Mouse (Mus musculus) thymus, adult 2 months (tissue): Measurements from ENCODE around the gene Anks1b. TPM values are rescaled to one million over a fixed set of nuclear protein-coding genes. Genes with fewer than 3 reads are reported as not detected.

ENCODE experiments used
- DNase-seq: peaks from one replicate; pipeline ENCODE4 v3.0.0; 2021
- H3K27ac ChIP-seq: fragments of 200-500 bp; 2 replicates; pipeline ENCODE4 v1.5.1; 2012; ENCODE audit warnings: low read length, control low read depth; ENCODE audit not compliant: control insufficient read depth, insufficient read depth
- H3K27me3 ChIP-seq: fragments of 200-500 bp; 2 replicates; pipeline ENCODE4 v1.6.1; 2012; ENCODE audit warnings: mild to moderate bottlenecking, low read length, moderate library complexity, mixed read lengths; ENCODE audit not compliant: control insufficient read depth, insufficient read depth
- H3K36me3 ChIP-seq: fragments of 200-500 bp; 2 replicates; pipeline ENCODE4 v1.6.1; 2012; ENCODE audit warnings: mild to moderate bottlenecking, low read length, moderate library complexity; ENCODE audit not compliant: control insufficient read depth, insufficient read depth
- H3K4me1 ChIP-seq: fragments of 200-500 bp; replicated peaks from 2 replicates; pipeline ENCODE4 v1.6.1; 2012; ENCODE audit warnings: low read length; ENCODE audit not compliant: control insufficient read depth, insufficient read depth
- H3K4me3 ChIP-seq: fragments of 200-500 bp; 2 replicates; pipeline ENCODE4 v1.5.1; 2012; ENCODE audit warnings: mild to moderate bottlenecking, low read length, control low read depth, moderate library complexity; ENCODE audit not compliant: control insufficient read depth, insufficient read depth
- CTCF ChIP-seq: fragments of 200-500 bp; IDR thresholded peaks from 2 replicates; pipeline ENCODE4 v1.5.1; 2012; ENCODE audit warnings: mild to moderate bottlenecking, control low read depth, low read length, moderate library complexity, borderline replicate concordance; ENCODE audit not compliant: control insufficient read depth, poor library complexity, insufficient read depth; ENCODE audit errors: extremely low read depth
- POLR2A ChIP-seq: fragments of 200-500 bp; IDR thresholded peaks from 2 replicates; pipeline ENCODE4 v1.6.1; 2012; ENCODE audit warnings: mild to moderate bottlenecking, low read length, control low read depth, moderate library complexity; ENCODE audit not compliant: control insufficient read depth, poor library complexity, insufficient read depth; ENCODE audit errors: extremely low read depth
- WGBS: fragments of 180-500 bp; shearing (Covaris S2); methylation state at CpG from one replicate; pipeline ENCODE4 v1.1.7; 2018; 5-methylcytosine and 5-hydroxymethylcytosine counted together
- polyA plus RNA-seq: library from polyadenylated mRNA; depleted of rRNA; stranded (reverse); fragments of >200 nt; gene quantifications from 2 replicates; pipeline ENCODE4 v1.2.3, GENCODE M21; 2012

Anks1b gene
- polyA plus RNA-seq, 1 experiment = 0.24 TPM

DNA sequence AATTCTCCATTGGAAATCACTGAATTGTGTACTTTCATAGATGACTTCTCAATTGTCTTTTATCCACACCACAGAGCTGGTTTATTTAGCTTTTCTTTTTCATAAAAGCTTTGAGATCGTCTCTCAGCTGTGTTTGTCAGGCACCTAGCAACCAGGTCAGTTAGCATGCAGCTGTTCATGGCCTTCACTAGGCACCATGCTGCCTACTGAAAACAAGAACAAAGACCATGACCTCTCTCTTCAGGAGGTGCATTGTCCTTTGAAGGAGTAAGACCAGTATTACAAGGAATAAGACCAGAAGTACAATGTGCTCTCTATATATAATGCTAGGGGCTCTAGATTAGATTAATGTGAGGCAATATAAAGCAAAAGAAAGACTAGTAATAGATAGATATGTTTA is 594.2 kb downstream of the Anks1b start:
- TF ChIP-seq POLR2A = no peak
- TF ChIP-seq CTCF = no peak
- H3K36me3 ChIP-seq = no peaks in the 10 kb centered on the region
- H3K4me3 ChIP-seq = no peak overlapping the region
- H3K4me1 ChIP-seq = no peaks in the 10 kb centered on the region
- DNase-seq = no peak
- 93% methylated on average over 1 of the region's 1 CpGs for WGBS
- H3K27ac ChIP-seq = no peak overlapping the region
- no peaks in the 10 kb centered on the region for H3K27me3 ChIP-seq

DNA sequence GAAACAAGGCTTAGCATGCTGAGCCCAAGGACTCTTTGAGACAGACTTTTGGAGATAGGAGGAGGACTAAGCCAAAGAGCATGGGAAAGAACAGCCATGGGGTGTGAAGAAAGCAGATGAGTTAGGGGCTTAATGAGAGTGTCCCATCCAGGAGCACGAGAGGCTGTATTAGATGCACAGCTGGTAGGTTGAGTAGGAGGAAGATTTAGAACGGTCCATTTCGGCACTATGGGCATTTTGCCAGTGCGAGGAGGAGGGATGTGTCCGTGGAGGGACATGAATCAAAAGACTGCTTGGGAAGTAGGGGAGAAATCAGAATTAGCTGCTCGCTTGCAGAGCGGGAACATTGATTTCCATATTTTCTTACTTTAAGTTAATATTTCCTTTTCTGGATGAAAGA is 620.1 kb downstream of the Anks1b start:
- no peak for DNase-seq
- WGBS = 88% methylated on average over 7 of the region's 7 CpGs
- no peak for TF ChIP-seq POLR2A
- no peak for TF ChIP-seq CTCF
- Histone ChIP-seq H3K36me3 (no peaks in the 10 kb centered on the region), H3K27me3 (no peaks in the 10 kb centered on the region), H3K27ac (no peak overlapping the region), H3K4me3 (no peak overlapping the region), H3K4me1 (no peaks in the 10 kb centered on the region)

DNA sequence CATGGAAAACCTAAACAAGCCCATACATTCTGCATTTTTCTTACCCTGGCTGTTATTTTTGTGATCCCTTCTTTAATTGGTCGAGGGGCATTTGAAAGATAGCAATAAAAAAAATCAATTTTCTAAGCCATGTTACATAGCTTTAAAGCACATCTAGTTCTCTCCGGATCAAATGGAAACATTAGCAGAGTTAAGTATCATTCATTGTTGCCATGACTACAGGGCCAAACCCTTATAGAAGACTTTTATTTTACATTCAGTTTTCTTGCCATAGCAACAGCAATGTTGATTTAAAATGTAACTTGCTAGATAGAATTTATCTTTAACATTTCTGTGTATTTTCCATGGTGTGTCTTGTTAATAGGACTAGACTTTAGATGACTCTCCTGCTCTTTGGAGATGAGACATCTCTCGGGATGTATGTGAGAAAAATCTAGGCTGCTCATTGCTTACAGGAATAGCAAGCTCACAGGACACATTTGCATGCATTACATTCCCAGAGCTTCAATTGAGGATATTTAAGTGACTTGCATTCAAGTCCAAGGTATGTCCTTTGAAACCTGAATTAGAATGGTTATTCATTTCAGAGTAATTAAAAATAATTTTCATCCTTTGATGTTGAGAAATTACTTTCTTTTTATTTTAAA is 620.8 kb downstream of the Anks1b start:
- no peak overlapping the region for H3K4me3 ChIP-seq
- whole genome bisulfite sequencing = 85% methylated on average over 3 of the region's 3 CpGs
- no peak for DNase-seq
- no peaks in the 10 kb centered on the region for H3K27me3 ChIP-seq
- H3K36me3 ChIP-seq = no peaks in the 10 kb centered on the region
- TF ChIP-seq CTCF (no peak), POLR2A (no peak)
- H3K27ac ChIP-seq = no peak overlapping the region
- H3K4me1 ChIP-seq = no peaks in the 10 kb centered on the region

DNA sequence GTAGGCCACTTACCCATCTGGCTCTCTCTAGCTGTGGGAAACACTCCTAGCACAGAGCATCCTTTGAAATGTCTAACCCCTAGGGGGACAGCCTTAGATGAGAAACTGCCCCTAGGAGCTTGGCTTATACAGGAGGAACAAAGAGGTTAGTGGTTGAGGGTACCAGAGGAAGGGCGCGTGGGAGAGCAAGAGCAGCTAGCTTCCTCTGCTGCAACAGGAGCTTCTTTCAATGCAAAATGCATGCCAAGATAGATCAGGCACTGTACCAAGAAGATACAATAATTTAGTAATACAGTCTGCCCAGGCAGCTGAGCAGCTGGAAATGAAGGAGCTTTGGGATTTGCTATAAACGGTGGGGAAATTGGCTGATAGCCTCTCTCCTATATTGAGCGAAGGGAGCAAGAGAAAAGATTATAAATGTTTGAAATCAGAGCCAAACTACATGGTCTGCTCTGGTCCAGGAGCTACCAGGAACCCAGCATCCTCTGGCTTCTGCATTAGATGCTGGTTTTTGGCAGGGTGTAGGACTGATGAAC is 621.7 kb downstream of the Anks1b start:
- Histone ChIP-seq H3K27ac (no peak overlapping the region), H3K36me3 (no peaks in the 10 kb centered on the region), H3K4me3 (no peak overlapping the region), H3K27me3 (no peaks in the 10 kb centered on the region), H3K4me1 (no peaks in the 10 kb centered on the region)
- DNase-seq = no peak
- 85% methylated on average over 4 of the region's 4 CpGs for WGBS
- TF ChIP-seq POLR2A = no peak

DNA sequence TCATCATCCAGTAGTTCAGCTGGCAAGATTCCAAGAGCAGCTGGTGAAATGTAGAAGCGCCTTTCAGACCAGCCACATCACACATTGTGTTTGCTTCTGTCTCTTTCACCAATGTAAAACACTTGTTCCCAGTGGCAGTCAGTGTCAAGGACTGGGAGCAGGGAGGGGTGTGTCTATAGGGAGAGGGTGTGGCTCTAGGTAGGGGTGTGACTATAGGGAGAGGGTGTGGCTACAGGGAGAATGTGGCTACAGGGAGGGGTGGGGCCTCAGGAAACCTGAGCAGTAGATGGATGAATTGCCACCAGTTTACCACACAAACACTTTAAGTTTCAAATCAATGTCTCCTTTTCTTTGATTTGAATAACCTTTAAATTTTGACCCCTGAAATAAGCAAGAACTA is 634.3 kb downstream of the Anks1b start:
- no peak overlapping the region for H3K27ac ChIP-seq
- WGBS = 52% methylated on average over 1 of the region's 1 CpGs
- H3K27me3 ChIP-seq = no peaks in the 10 kb centered on the region

DNA sequence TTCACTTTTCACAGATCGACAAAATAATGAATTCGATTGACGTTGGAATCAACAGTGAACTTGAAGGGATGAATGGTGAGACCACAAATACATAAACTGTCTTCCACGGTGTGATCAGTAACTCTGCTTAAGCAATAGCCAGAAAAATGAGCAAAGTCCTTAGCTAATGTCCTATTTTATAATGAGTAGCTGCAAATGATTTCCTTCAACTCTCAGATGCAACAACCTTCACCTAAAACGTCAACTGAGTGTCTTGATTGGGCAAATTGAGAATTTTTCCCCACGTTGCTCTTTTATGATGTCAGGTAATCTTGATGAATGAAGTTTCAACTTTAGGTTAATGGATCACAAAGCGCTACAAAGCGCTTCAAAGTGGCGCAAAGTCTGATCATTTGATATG is 639.5 kb downstream of the Anks1b start:
- H3K4me3 ChIP-seq = no peak overlapping the region
- TF ChIP-seq CTCF (no peak), POLR2A (no peak)
- WGBS = 91% methylated on average over 9 of the region's 9 CpGs
- H3K4me1 ChIP-seq = no peaks in the 10 kb centered on the region
- no peak overlapping the region for H3K27ac ChIP-seq
- DNase-seq = no peak
- no peaks in the 10 kb centered on the region for H3K36me3 ChIP-seq
- no peaks in the 10 kb centered on the region for H3K27me3 ChIP-seq

More for the DNA sequence above, 634.3 kb downstream of the Anks1b start:
- no peak for TF ChIP-seq POLR2A
- DNase-seq = no peak
- no peaks in the 10 kb centered on the region for H3K4me1 ChIP-seq
- no peaks in the 10 kb centered on the region for H3K36me3 ChIP-seq
- no peak overlapping the region for H3K4me3 ChIP-seq

- TF ChIP-seq POLR2A (no peak), CTCF (no peak)
- no peaks in the 10 kb centered on the region for H3K27me3 ChIP-seq
- WGBS = 89% methylated on average over 1 of the region's 1 CpGs
- no peak for DNase-seq
- no peak overlapping the region for H3K27ac ChIP-seq
- H3K36me3 ChIP-seq = no peaks in the 10 kb centered on the region
- no peaks in the 10 kb centered on the region for H3K4me1 ChIP-seq
- no peak overlapping the region for H3K4me3 ChIP-seq
Observed at GRCm38 (mm10) chr10:90531813-90532212, 658.5 kb downstream of the Anks1b start.
